Comparison of ENCODE assay signal across 8 mouse cellular contexts in the genomic region with DNA sequence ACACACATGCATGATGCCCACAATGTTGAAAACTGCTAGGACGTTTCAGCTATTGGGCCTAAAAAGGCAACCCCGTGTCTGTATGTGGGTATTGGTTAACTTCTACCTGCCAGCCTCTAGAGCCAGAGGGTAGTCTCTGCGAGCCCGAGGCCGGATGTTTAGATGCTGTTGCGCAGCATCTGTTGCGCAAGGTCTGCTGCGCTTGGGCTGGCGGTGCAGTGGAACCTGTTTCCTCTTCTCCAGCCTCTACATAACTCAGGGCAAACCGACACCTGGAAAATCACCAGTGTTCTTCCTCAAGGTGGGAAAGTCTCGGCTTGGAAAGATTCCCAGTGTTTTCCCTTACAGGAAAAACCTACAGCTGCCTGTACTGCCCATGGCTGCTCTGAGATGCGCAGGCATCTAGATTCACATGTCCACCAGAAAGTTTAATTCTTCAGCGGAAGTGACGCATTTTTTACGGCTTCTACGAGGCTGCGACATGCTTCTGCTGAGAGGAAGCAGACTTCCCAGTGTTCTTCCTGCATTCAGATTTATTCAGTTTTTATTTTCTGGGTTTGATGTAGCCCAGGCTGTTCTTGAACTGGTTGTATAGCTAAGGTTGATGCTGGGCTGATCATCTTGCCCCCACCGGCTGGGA. TPM values are rescaled to one million over a fixed set of nuclear protein-coding genes. Genes with fewer than 3 reads are reported as not detected.
DNase-seq lines count a peak whose midpoint lies in the region.

No protein-coding gene starts in this region.

- DNase-seq in heart, adult 18-20 months, result peak; percentile 20 to 35
- no peak for DNase-seq in heart, embryonic 10.5 days (ENCODE audit: low spot score)
- peak; percentile 46 for DNase-seq in kidney, adult 9 months
- peak; percentile 69 for DNase-seq in lung, postnatal 14 days
- DNase-seq in thymus, postnatal 0 days (ENCODE audit: low spot score), result peak; percentile 61
- DNase-seq in left cerebral cortex, adult 9 months (ENCODE audit: low spot score in 2 of 2), result no peak
- DNase-seq in cerebellum, postnatal 14 days, result no peak
- no peak for DNase-seq in heart, postnatal 25 days (ENCODE audit: low spot score)

- no peak overlapping the region for H3K27ac ChIP-seq in heart, embryonic 10.5 days

- H3K4me3 ChIP-seq in heart, embryonic 10.5 days, result no peak overlapping the region

- H3K27me3 ChIP-seq in heart, embryonic 10.5 days (ENCODE audit: insufficient read depth, poor library complexity, severe bottlenecking), result no peaks in the 10 kb centered on the region

- 0 out of 2 replicates have a peak, but pooled peaks cover 2% of the 10 kb centered on the region for H3K36me3 ChIP-seq in heart, embryonic 10.5 days

- H3K4me1 ChIP-seq in heart, embryonic 10.5 days, result peaks cover 14% of the 10 kb centered on the region

- intact Hi-C loops in heart, postnatal 25 days (cut with DNase I), result no loop called here

- 79% methylated on average over 18 of the region's 18 CpGs for WGBS in heart, embryonic 10.5 days

- no peaks in the 10 kb centered on the region for H3K9me3 ChIP-seq in heart, embryonic 10.5 days

RNA-seq across cellular contexts. Expression of gene Eef1a1, which starts 44.5 kb away (rescaled TPM):
- 1,000 to 10,000 TPM in 1 of 2 experiments, 100 to 1,000 TPM in 1; 994 to 1,266 TPM for total RNA-seq in heart, adult 18-20 months (2021)
- polyA plus RNA-seq in heart, embryonic 10.5 days (2016; fragmentation: Nextera tagmentation; extraction: Ambion mirVana), result 2,877 and 3,185 TPM in 2 replicates
- 3,927 and 4,011 TPM in 2 replicates for polyA plus RNA-seq in thymus, postnatal 0 days (2015; fragmentation: Nextera tagmentation; extraction: Ambion mirVana)
- total RNA-seq in heart, postnatal 25 days (2021), result 1,000 to 10,000 TPM; 1,031 to 1,197 TPM

RNA-seq across cellular contexts. Expression of gene Slc17a5, which starts 54.4 kb away (rescaled TPM):
- 1 to 10 TPM; 4.8 to 6.2 TPM for total RNA-seq in heart, adult 18-20 months (2021)
- polyA plus RNA-seq in heart, embryonic 10.5 days (2016; fragmentation: Nextera tagmentation; extraction: Ambion mirVana), result 6.0 and 7.0 TPM in 2 replicates
- polyA plus RNA-seq in thymus, postnatal 0 days (2015; fragmentation: Nextera tagmentation; extraction: Ambion mirVana), result 12.1 and 14.1 TPM in 2 replicates
- 1 to 10 TPM; 5.2 to 6.0 TPM for total RNA-seq in heart, postnatal 25 days (2021)

Comparison
In these comparisons a context has a peak if more than half of its experiments do, and no peak if none do; other contexts are left out.
1. DNase-seq: peak in heart, adult 18-20 months (2 of 2), kidney, adult 9 months (single experiment), lung, postnatal 14 days (single experiment) and thymus, postnatal 0 days (single experiment); none in heart, embryonic 10.5 days (single experiment), left cerebral cortex, adult 9 months (0 of 2), cerebellum, postnatal 14 days (0 of 2) and heart, postnatal 25 days (single experiment).